Mouse (Mus musculus) splenic B cell, adult 2 months (primary cell): ENCODE data around the gene Twnk.

Experiments used
- DNase-seq: peaks from one replicate; pipeline ENCODE4 v3.0.0-alpha.2; 2011; ENCODE audit warnings: low read depth, low spot score
- H3K27me3 ChIP-seq: 2 replicates; pipeline ENCODE4 v1.6.1; 2012; ENCODE audit warnings: mild to moderate bottlenecking, low read length, moderate library complexity, mixed read lengths; ENCODE audit not compliant: control insufficient read depth, poor library complexity, insufficient read depth, severe bottlenecking
- H3K36me3 ChIP-seq: 2 replicates; pipeline ENCODE4 v1.6.1; 2012; ENCODE audit warnings: mild to moderate bottlenecking, low read length, moderate library complexity, mixed read lengths; ENCODE audit not compliant: control insufficient read depth, poor library complexity, insufficient read depth, severe bottlenecking

Twnk gene

GRCm38 (mm10) chr19:45005444-45005843 is at the start of gene Twnk:
Gene Twnk (plus strand): TSS chr19:45005663.
- Histone ChIP-seq H3K27me3 (no peaks in the 10 kb centered on the region), H3K36me3 (peaks cover 3% of the 10 kb centered on the region)
- peak; percentile 92 for DNase-seq

GRCm38 (mm10) chr19:44959633-44960032 is 45.8 kb upstream of the Twnk start:
- H3K27me3 ChIP-seq: no peaks in the 10 kb centered on the region
- DNase-seq: no peak
- H3K36me3 ChIP-seq: peaks cover 5% of the 10 kb centered on the region; the same call in 1 of the 2 replicates

DNA sequence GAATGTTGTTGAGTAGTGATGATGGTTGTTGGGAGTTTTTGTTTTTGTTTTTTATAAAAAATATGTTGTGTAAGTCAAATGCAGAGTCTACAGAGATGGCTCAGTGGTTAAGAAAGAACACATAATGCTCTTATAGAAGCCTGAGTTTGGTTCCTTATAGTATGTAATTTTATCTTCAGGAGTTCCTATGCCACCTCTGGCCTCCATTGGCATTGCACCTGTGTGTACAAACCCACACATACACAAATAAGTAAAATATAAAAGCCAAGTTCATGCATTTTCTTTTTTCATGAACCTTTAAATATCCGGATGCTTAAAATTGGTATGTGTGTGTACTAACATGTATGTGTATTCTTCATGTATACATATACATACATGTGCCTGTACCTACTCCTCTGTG is 39.5 kb upstream of the Twnk start:
- Histone ChIP-seq H3K27me3 (no peaks in the 10 kb centered on the region), H3K36me3 (peaks cover 14% of the 10 kb centered on the region)
- DNase-seq: no peak

GRCm38 (mm10) chr19:44968329-44968728 is 37.1 kb upstream of the Twnk start:
- no peak for DNase-seq
- H3K36me3 ChIP-seq: peaks cover 15% of the 10 kb centered on the region
- H3K27me3 ChIP-seq: no peaks in the 10 kb centered on the region

GRCm38 (mm10) chr19:44976636-44977035 is 28.8 kb upstream of the Twnk start:
- H3K27me3 ChIP-seq: no peaks in the 10 kb centered on the region
- DNase-seq: no peak
- H3K36me3 ChIP-seq: peaks cover 18% of the 10 kb centered on the region

DNA sequence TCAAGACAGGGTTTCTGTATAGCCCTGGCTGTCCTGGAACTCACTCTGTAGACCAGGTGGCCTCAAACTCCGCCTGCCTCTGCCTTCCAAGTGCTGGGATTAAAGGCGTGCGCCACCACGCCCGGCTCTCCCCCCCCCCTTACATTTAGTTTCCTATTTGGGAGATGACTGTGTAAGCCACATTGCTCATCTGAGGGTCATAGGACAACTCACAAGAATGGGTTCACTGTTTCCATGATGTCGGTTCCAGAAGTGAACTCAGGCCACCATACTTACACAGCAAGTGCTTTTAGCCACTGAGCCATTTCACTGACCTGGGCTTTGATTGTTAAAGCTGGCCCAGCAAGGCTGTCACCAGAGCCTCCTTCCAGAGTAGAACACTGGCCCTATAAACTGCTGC is 28.3 kb upstream of the Twnk start:
- no peak for DNase-seq
- Histone ChIP-seq H3K27me3 (no peaks in the 10 kb centered on the region), H3K36me3 (peaks cover 18% of the 10 kb centered on the region)

DNA sequence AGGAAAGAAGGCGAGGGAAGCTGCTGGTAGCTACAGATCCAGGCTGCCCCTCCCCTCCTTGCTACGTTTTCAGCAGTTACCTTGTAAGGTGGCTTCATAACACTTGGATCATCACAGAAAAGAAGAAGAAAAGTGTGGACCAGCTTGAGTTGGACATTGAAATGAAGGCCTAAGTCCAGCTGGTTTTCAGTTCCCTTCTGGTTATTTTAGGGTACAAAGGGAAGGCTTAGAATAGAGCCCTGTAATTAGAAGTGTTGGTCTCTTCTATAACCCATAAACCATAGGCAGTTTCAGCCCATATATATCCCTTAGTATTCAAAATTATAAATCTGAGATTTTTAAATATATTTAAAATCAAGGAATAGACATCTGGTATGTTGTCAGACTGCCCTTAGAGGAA is 24.7 kb upstream of the Twnk start:
- Histone ChIP-seq H3K27me3 (no peaks in the 10 kb centered on the region), H3K36me3 (peaks cover 14% of the 10 kb centered on the region; the same call in 1 of the 2 replicates)
- no peak for DNase-seq

DNA sequence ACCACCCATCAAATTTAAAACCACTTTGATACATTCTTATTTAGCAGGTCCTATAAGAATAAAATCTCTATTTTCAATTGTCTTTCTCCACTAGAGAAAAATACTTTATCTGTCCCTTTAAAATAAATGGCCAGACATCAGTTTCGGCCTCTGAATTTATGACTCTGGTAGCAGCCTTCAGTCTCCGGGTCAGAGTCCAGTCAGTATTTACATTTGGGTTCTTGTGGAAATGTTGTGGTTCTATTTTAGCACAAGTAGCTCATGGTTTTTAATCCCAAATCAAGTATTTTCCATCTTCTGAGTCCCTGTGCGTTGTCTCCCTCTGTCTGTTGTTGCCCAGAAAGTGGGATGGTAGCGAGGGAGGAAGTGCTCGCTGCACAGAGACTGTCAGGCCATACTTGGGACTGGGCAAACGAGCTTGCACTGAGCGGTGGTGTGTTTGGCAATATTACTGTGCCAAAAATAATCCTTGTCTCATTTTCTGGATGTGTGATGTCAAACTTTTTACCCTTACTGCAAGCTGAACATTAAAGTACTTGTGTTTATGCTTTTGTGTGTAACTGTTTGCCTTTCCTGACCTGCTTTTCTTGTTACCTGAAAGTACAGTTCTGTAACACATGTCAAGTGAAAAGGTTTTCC is 22.9 kb upstream of the Twnk start:
- Histone ChIP-seq H3K27me3 (no peaks in the 10 kb centered on the region), H3K36me3 (peaks cover 11% of the 10 kb centered on the region; the same call in 1 of the 2 replicates)
- DNase-seq: no peak

- Histone ChIP-seq H3K27me3 (no peaks in the 10 kb centered on the region), H3K36me3 (peaks cover 7% of the 10 kb centered on the region; the same call in 1 of the 2 replicates)
- DNase-seq: no peak
Measured at GRCm38 (mm10) chr19:44983366-44983765, 22.1 kb upstream of the Twnk start.

DNA sequence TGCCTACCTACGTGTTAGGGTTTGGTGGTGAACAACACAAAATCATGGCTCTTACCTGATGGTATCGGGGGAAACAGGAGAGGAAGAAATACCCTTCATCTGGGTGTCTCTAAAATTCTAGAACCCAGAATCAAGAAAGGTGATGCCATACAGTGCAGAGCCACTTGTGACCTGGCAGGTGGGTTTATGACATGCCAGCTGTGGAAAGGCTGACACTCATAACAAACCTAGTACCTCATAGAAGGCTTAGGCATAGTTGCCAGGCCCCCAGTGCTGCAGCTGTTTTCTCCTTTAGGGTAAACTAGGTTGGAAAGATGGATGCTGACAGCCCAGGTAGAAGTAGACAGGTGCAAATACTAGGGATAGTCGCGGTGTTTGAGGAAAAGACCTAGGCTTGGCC is 21.0 kb upstream of the Twnk start:
- Histone ChIP-seq H3K36me3 (0 out of 2 replicates have a peak, but pooled peaks cover 3% of the 10 kb centered on the region), H3K27me3 (no peaks in the 10 kb centered on the region)
- DNase-seq: no peak

DNA sequence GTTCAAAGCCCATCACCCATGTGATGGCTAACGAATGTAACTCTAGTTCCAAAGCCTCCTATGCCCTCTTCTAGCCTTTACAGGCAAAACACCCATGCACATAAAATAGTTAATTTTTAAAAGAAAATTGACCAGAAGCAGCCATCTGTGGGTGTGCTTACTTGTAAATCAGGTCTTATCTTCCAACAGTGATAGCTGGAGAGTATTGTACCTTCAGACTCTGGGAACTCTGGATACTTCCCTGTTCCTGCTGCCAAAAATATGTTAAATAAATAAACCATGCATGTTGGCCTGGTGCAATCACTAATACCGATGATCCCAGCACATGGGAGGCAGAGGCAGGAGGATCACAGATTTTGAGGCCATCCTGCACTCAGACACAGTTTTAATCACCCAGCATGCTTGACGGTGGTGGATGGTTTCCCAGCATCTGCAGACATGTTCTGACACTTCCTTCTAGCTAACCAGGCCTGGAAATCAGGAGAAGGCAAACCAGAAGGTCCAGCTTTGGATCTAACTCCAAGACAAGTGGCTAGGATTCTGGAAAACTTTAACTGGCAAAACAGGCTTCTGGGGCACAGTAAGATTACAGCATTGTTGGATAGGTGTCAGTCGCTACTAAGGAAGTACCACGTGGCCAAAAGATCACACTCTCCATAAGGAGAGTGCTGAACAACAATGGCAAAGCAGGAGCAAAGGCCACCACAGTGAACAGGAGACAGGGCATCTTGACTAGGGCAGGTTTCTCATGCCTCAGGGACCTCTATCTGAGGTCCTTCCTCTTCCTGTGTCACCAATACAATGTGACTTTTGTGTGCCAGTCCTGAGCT is 20.1 kb upstream of the Twnk start:
- no peak for DNase-seq
- Histone ChIP-seq H3K27me3 (no peaks in the 10 kb centered on the region), H3K36me3 (0 out of 2 replicates have a peak, but pooled peaks cover 3% of the 10 kb centered on the region)

DNA sequence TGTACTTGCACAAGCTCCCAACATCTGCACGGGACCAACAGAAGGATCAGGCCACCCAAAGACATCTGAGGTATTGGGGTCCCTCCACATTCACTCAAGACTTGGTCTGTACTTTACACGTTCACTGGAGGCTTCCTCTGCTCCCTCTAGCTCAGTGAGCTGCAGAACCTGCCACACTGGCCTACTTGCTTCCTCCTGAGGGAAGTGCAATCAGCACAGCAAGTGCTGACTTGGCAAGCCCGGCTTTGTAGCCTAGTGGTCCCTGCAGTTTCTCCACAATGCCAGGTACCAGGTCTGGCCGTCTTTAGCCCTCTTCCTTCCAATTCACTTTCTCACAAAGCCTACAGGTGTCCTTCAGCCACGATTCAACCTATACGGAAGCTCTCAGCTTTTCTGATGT is 18.5 kb upstream of the Twnk start:
- DNase-seq: no peak
- H3K36me3 ChIP-seq: no peaks in the 10 kb centered on the region
- H3K27me3 ChIP-seq: no peaks in the 10 kb centered on the region

GRCm38 (mm10) chr19:44987851-44988250 is 17.6 kb upstream of the Twnk start:
- no peak for DNase-seq
- Histone ChIP-seq H3K36me3 (no peaks in the 10 kb centered on the region), H3K27me3 (no peaks in the 10 kb centered on the region)

DNA sequence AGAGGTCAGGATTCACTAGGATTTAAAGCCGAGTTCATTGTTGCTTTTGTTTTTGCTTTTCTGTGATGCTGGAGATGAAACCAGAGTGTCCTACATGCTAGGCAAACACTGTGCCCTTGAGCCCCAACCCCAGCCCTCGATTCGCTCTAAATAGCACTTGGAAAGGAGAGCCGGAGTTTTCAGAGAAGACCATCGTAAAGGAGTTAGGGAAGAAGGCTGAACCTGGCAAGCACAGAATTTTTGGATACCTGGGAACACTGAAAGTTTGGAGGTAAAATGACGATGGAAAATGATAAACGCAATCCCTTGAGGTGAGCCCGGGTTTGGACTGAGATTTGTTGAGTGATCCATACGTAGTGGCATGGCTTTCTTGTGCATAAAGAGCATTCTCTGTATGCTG is 17.1 kb upstream of the Twnk start:
- no peaks in the 10 kb centered on the region for H3K27me3 ChIP-seq
- H3K36me3 ChIP-seq: no peaks in the 10 kb centered on the region
- DNase-seq: no peak

DNA sequence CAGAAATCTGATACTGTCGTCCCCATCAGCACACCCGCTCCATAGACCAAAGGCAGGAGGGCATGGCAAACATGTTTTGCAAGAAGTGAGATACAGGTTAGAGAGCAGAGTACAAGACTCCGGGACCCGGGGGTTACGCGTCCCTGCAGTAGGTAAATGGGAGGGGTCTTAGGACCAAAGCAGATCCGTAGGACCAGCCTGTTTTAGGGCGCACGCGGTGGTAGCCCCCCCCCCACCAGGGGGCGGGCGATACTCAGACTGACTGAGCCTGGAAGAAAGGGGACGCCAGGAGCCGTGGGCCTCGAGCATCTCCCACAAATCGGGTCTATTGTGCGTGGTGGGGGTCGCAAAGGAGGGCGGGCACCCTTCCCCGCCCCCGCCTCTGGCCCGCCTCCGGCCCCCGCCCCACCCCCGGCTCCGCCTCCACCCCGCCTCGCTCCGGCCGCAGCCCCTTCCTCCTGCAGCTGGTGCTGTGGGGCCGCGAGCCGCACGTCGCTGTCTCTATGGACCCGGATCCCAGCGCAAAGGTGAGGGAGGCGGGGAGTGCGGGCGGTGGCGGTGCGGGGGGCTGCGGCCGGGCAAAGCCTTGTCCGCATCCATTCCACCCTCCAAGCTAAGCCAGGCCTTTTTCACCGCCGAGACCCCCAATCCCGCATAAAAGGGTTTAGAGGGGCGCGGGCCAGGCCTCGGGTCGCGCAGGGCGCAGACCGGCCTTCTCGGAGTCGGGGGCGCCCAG is 16.5 kb upstream of the Twnk start, which contains the start of gene Sema4g:
Gene Sema4g, plus strand, starts transcription at position 271 of the 736 bp plus-strand sequence.
- Histone ChIP-seq H3K27me3 (no peaks in the 10 kb centered on the region), H3K36me3 (no peaks in the 10 kb centered on the region)
- DNase-seq: peak; percentile 40
